Mouse (Mus musculus): ENCODE measurements around the gene Lcor. TPM values are rescaled to one million over a fixed set of nuclear protein-coding genes. Genes with fewer than 3 reads are reported as not detected.

Lcor gene
- polyA plus RNA-seq, 1 experiment, result 4.2 TPM

GRCm38 (mm10) chr19:41476530-41477249 is 5.7 kb upstream of the Lcor start:
- 88% methylated on average over 3 of the region's 3 CpGs for WGBS
- TF ChIP-seq POLR2A (IDR thresholded peaks at IDR 0.05; ENCODE audit: borderline replicate concordance, insufficient read depth, low read length) (no peak), CTCF (IDR thresholded peaks at IDR 0.05; ENCODE audit: borderline replicate concordance, insufficient read depth, low read depth, low read length) (no peak)

GRCm38 (mm10) chr19:41481030-41481886 is 1.2 kb upstream of the Lcor start:
- Histone ChIP-seq H3K27ac (ENCODE audit: insufficient read depth, low read length) (no peak overlapping the region), H3K27me3 (ENCODE audit: control insufficient read depth, insufficient read depth, low read length) (no peaks in the 10 kb centered on the region), H3K4me1 (ENCODE audit: control insufficient read depth, insufficient read depth, low read length) (peaks cover 5% of the 10 kb centered on the region; the same call in 1 of the 2 replicates), H3K4me3 (replicated peaks; ENCODE audit: insufficient read depth, low read depth, low read length) (peak overlapping the region; percentile 70)
- peak; percentile 48 to 51 for DNase-seq
- TF ChIP-seq CTCF (IDR thresholded peaks at IDR 0.05; ENCODE audit: borderline replicate concordance, insufficient read depth, low read depth, low read length) (peak; percentile 56; the same call in 1 of the 2 replicates), POLR2A (IDR thresholded peaks at IDR 0.05; ENCODE audit: borderline replicate concordance, insufficient read depth, low read length) (no peak)
- WGBS, result 7% methylated on average over 15 of the region's 15 CpGs

More at GRCm38 (mm10) chr19:41476530-41477249, 5.7 kb upstream of the Lcor start:
- Histone ChIP-seq H3K27me3 (ENCODE audit: control insufficient read depth, insufficient read depth, low read length) (no peaks in the 10 kb centered on the region; the same call in 1 of the 2 replicates), H3K4me3 (replicated peaks; ENCODE audit: insufficient read depth, low read depth, low read length) (no peak overlapping the region), H3K27ac (ENCODE audit: insufficient read depth, low read length) (no peak overlapping the region), H3K4me1 (ENCODE audit: control insufficient read depth, insufficient read depth, low read length) (no peaks in the 10 kb centered on the region)
- DNase-seq, result no peak

GRCm38 (mm10) chr19:41481887-41482189 is 599 bp upstream of the Lcor start:
- Histone ChIP-seq H3K27ac (ENCODE audit: insufficient read depth, low read length) (peak overlapping the region; percentile 77), H3K4me1 (ENCODE audit: control insufficient read depth, insufficient read depth, low read length) (peaks cover 5% of the 10 kb centered on the region; the same call in 1 of the 2 replicates), H3K27me3 (ENCODE audit: control insufficient read depth, insufficient read depth, low read length) (no peaks in the 10 kb centered on the region), H3K4me3 (replicated peaks; ENCODE audit: insufficient read depth, low read depth, low read length) (peak overlapping the region; percentile 92)
- TF ChIP-seq CTCF (IDR thresholded peaks at IDR 0.05; ENCODE audit: borderline replicate concordance, insufficient read depth, low read depth, low read length) (no peak), POLR2A (IDR thresholded peaks at IDR 0.05; ENCODE audit: borderline replicate concordance, insufficient read depth, low read length) (no peak)
- DNase-seq, result no peak
- 3% methylated on average over 6 of the region's 6 CpGs for WGBS

GRCm38 (mm10) chr19:41482909-41483444 is 540 bp downstream of the Lcor start:
- TF ChIP-seq CTCF (IDR thresholded peaks at IDR 0.05; ENCODE audit: borderline replicate concordance, insufficient read depth, low read depth, low read length) (no peak), POLR2A (IDR thresholded peaks at IDR 0.05; ENCODE audit: borderline replicate concordance, insufficient read depth, low read length) (no peak)
- WGBS, result 1% methylated on average over 81 of the region's 91 CpGs
- H3K4me1 ChIP-seq (ENCODE audit: control insufficient read depth, insufficient read depth, low read length), result peaks cover 5% of the 10 kb centered on the region; the same call in 1 of the 2 replicates
- no peaks in the 10 kb centered on the region for H3K27me3 ChIP-seq (ENCODE audit: control insufficient read depth, insufficient read depth, low read length)
- peak; percentile 77 to 83 for DNase-seq
- peak overlapping the region; percentile 39 for H3K27ac ChIP-seq (ENCODE audit: insufficient read depth, low read length)
- H3K4me3 ChIP-seq (replicated peaks; ENCODE audit: insufficient read depth, low read depth, low read length), result peak overlapping the region; percentile 84

GRCm38 (mm10) chr19:41483445-41484040 is 1.1 kb downstream of the Lcor start:
- TF ChIP-seq POLR2A (IDR thresholded peaks at IDR 0.05; ENCODE audit: borderline replicate concordance, insufficient read depth, low read length), result no peak
- TF ChIP-seq CTCF (IDR thresholded peaks at IDR 0.05; ENCODE audit: borderline replicate concordance, insufficient read depth, low read depth, low read length), result no peak
- peak overlapping the region; percentile 84 for H3K4me3 ChIP-seq (replicated peaks; ENCODE audit: insufficient read depth, low read depth, low read length)
- H3K27me3 ChIP-seq (ENCODE audit: control insufficient read depth, insufficient read depth, low read length), result no peaks in the 10 kb centered on the region
- DNase-seq, result no peak
- peaks cover 5% of the 10 kb centered on the region; the same call in 1 of the 2 replicates for H3K4me1 ChIP-seq (ENCODE audit: control insufficient read depth, insufficient read depth, low read length)
- H3K27ac ChIP-seq (ENCODE audit: insufficient read depth, low read length), result peak overlapping the region; percentile 39
- WGBS, result 1% methylated on average over 30 of the region's 30 CpGs

GRCm38 (mm10) chr19:41484361-41484760 is 1.9 kb downstream of the Lcor start:
- Histone ChIP-seq H3K27me3 (ENCODE audit: control insufficient read depth, insufficient read depth, low read length) (no peaks in the 10 kb centered on the region), H3K27ac (ENCODE audit: insufficient read depth, low read length) (no peak overlapping the region), H3K4me1 (ENCODE audit: control insufficient read depth, insufficient read depth, low read length) (peaks cover 5% of the 10 kb centered on the region; the same call in 1 of the 2 replicates), H3K4me3 (replicated peaks; ENCODE audit: insufficient read depth, low read depth, low read length) (peak overlapping the region; percentile 51)
- WGBS, result 32% methylated on average over 5 of the region's 5 CpGs
- TF ChIP-seq POLR2A (IDR thresholded peaks at IDR 0.05; ENCODE audit: borderline replicate concordance, insufficient read depth, low read length) (no peak), CTCF (IDR thresholded peaks at IDR 0.05; ENCODE audit: borderline replicate concordance, insufficient read depth, low read depth, low read length) (no peak)
- no peak for DNase-seq

GRCm38 (mm10) chr19:41495382-41496032 is 13.1 kb downstream of the Lcor start:
- WGBS, result 78% methylated on average over 4 of the region's 4 CpGs

More at GRCm38 (mm10) chr19:41495382-41496032, 13.1 kb downstream of the Lcor start:
- no peak overlapping the region for H3K4me3 ChIP-seq (replicated peaks; ENCODE audit: insufficient read depth, low read depth, low read length)
- no peaks in the 10 kb centered on the region; the same call in 1 of the 2 replicates for H3K4me1 ChIP-seq (ENCODE audit: control insufficient read depth, insufficient read depth, low read length)
- TF ChIP-seq POLR2A (IDR thresholded peaks at IDR 0.05; ENCODE audit: borderline replicate concordance, insufficient read depth, low read length) (no peak), CTCF (IDR thresholded peaks at IDR 0.05; ENCODE audit: borderline replicate concordance, insufficient read depth, low read depth, low read length) (no peak)
- no peak overlapping the region for H3K27ac ChIP-seq (ENCODE audit: insufficient read depth, low read length)
- no peaks in the 10 kb centered on the region for H3K27me3 ChIP-seq (ENCODE audit: control insufficient read depth, insufficient read depth, low read length)
- no peak for DNase-seq
